Mouse (Mus musculus) erythroblast, embryonic 14.5 days (primary cell): ENCODE results near the gene Vmn1r163.
"Not testable (repeated sequence)": the region's sequence is repeated elsewhere in the genome, so short reads cannot be mapped to it uniquely, and the experiment has no call there.

Experiments
- GATA1 ChIP-seq: IDR thresholded peaks from 2 replicates; pipeline ENCODE4 v1.6.1; 2012; ENCODE audit warnings: low read length, inconsistent platforms, mixed read lengths
- TAL1 ChIP-seq: IDR thresholded peaks from 3 replicates; pipeline ENCODE4 v1.6.1; 2012; ENCODE audit warnings: low read length, inconsistent platforms, mixed read lengths

- not testable (repeated sequence) for TF ChIP-seq GATA1, TAL1
These were observed at the start of gene Vmn1r163 for GRCm38 (mm10) chr7:23055240-23055639.
